Mouse (Mus musculus) fat pad, adult 2 months (tissue): ENCODE results near the gene Abraxas1.
A peak's percentile ranks its signal among the peaks of the same experiment; 100 is the strongest.

ENCODE experiments used
- DNase-seq: peaks from one replicate; pipeline ENCODE4 v3.0.0-alpha.2; 2011; ENCODE audit warnings: low read depth, low spot score; ENCODE audit errors: extremely low read depth

Abraxas1 gene

GRCm38 (mm10) chr5:100820483-100821184 is at the start of gene Abraxas1:
Abraxas1 (minus strand) TSS chr5:100820965.
- no peak for DNase-seq

GRCm38 (mm10) chr5:100869197-100869895 is 48.6 kb upstream of the Abraxas1 start:
- no peak for DNase-seq

GRCm38 (mm10) chr5:100866183-100866582 is 45.4 kb upstream of the Abraxas1 start:
- no peak for DNase-seq

GRCm38 (mm10) chr5:100864438-100864837 is 43.7 kb upstream of the Abraxas1 start:
- DNase-seq = no peak

- no peak for DNase-seq
Observed at GRCm38 (mm10) chr5:100863091-100863490, 42.3 kb upstream of the Abraxas1 start.

GRCm38 (mm10) chr5:100861811-100862210 is 41.0 kb upstream of the Abraxas1 start:
- no peak for DNase-seq

- DNase-seq = no peak
Observed at GRCm38 (mm10) chr5:100861140-100861539, 40.4 kb upstream of the Abraxas1 start.

GRCm38 (mm10) chr5:100860417-100861053 is 39.8 kb upstream of the Abraxas1 start:
- DNase-seq = peak; percentile 86

- no peak for DNase-seq
Observed at GRCm38 (mm10) chr5:100856552-100856951, 35.8 kb upstream of the Abraxas1 start.

- no peak for DNase-seq
Observed at GRCm38 (mm10) chr5:100853963-100854362, 33.2 kb upstream of the Abraxas1 start.

GRCm38 (mm10) chr5:100847143-100847542 is 26.4 kb upstream of the Abraxas1 start:
- DNase-seq = no peak

GRCm38 (mm10) chr5:100846599-100846920 is 25.8 kb upstream of the Abraxas1 start:
- no peak for DNase-seq

GRCm38 (mm10) chr5:100845848-100846598 is 25.3 kb upstream of the Abraxas1 start:
- DNase-seq = no peak

- DNase-seq = no peak
Observed at GRCm38 (mm10) chr5:100845485-100845847, 24.7 kb upstream of the Abraxas1 start, which contains the start of gene Gpat3. Gpat3 (plus strand) TSS chr5:100845713.

GRCm38 (mm10) chr5:100844485-100844884 is 23.7 kb upstream of the Abraxas1 start:
- no peak for DNase-seq

GRCm38 (mm10) chr5:100837907-100838306 is 17.1 kb upstream of the Abraxas1 start:
- DNase-seq = no peak

GRCm38 (mm10) chr5:100835862-100836538 is 15.2 kb upstream of the Abraxas1 start:
- DNase-seq = no peak

- no peak for DNase-seq
Observed at GRCm38 (mm10) chr5:100833841-100834240, 13.1 kb upstream of the Abraxas1 start.

GRCm38 (mm10) chr5:100832680-100833079 is 11.9 kb upstream of the Abraxas1 start:
- DNase-seq = no peak

- DNase-seq = peak; percentile 94
Observed at GRCm38 (mm10) chr5:100828701-100829100, 7.9 kb upstream of the Abraxas1 start.

GRCm38 (mm10) chr5:100826531-100826930 is 5.8 kb upstream of the Abraxas1 start:
- no peak for DNase-seq
